Mouse (Mus musculus) stomach, postnatal 0 days (tissue): ENCODE results near the gene Mall.

Source experiments
- CTCF ChIP-seq: IDR thresholded peaks from 2 replicates; pipeline ENCODE4 v1.5.1; 2016; ENCODE audit warnings: antibody characterized with exemption, low read depth, mild to moderate bottlenecking, moderate library complexity
- EP300 ChIP-seq: optimal IDR thresholded peaks from 2 replicates; pipeline ENCODE3; 2016; ENCODE audit warnings: antibody characterized with exemption

DNA sequence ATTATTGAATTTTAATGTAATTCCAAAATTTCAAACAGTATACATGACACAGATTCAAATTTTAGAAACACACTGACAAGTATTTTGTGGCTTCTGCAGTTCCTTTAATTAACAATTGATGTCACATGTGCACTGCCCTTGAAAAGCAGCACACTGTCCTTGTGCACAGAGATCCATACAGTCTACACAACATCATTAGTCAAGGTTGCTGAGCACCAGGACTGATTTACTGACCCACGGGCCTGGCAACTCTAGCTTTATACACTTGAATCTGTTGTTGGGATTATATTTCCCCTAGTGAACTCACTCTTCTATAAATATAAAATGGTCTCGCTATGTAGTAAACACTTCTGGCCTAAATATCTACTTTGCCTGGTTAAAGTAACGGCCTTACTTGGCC lies 45.3 kb upstream of the Mall start:
- TF ChIP-seq CTCF (no peak), EP300 (no peak)
